Mouse (Mus musculus): Measurements from ENCODE around the gene Wap.

GRCm38 (mm10) chr11:6650519-6650918 lies 12.1 kb upstream of the Wap start:
- TF ChIP-seq ZNF384 (IDR thresholded peaks at IDR 0.05; ENCODE audit: low read depth, low read length) (no peak), JUND (conservative IDR thresholded peaks at IDR 0.05; ENCODE audit: low read depth, low read length) (no peak), USF2 (conservative IDR thresholded peaks at IDR 0.05; ENCODE audit: low read depth, low read length) (no peak), EP300 (IDR thresholded peaks at IDR 0.05; ENCODE audit: low read length) (no peak), CTCF (conservative IDR thresholded peaks at IDR 0.05 in 1 of 2, IDR thresholded peaks at IDR 0.05 in 1 of 2; ENCODE audit: low read depth in 2 of 2, low read length in 2 of 2) (no peak)

All from CH12.LX (cell line).